Mouse (Mus musculus) heart, embryonic 16.5 days (tissue): ENCODE results near the gene Mrc2. TPM values are rescaled to one million over a fixed set of nuclear protein-coding genes. Genes with fewer than 3 reads are reported as not detected.
A peak's percentile ranks its signal among the peaks of the same experiment; 100 is the strongest.

Experiments
- ATAC-seq: fragments of 200-750 bp; cut with Nextera tagmentation; replicated peaks from 2 replicates; pipeline ENCODE4 v1.8.0; 2017; ENCODE audit warnings: moderate number of reproducible peaks; ENCODE audit not compliant: insufficient read depth, low FRiP score; ENCODE audit errors: extremely low read depth
- H3K27ac ChIP-seq: fragments of 300-500 bp; sonication (generic); 2 replicates; pipeline ENCODE4 v1.5.1; 2014; ENCODE audit warnings: mild to moderate bottlenecking, low read length, control low read depth, moderate library complexity
- H3K27me3 ChIP-seq: fragments of 300-500 bp; sonication (generic); 2 replicates; pipeline ENCODE4 v1.6.1; 2014; ENCODE audit warnings: low read length, mixed read lengths; ENCODE audit not compliant: control insufficient read depth, insufficient read depth
- H3K36me3 ChIP-seq: fragments of 300-500 bp; sonication (generic); 2 replicates; pipeline ENCODE4 v1.6.1; 2014; ENCODE audit not compliant: control insufficient read depth, insufficient read depth
- H3K4me1 ChIP-seq: fragments of 300-500 bp; sonication (generic); 2 replicates; pipeline ENCODE4 v1.6.1; 2014; ENCODE audit warnings: low read length, mixed read lengths; ENCODE audit not compliant: control insufficient read depth, insufficient read depth
- H3K4me2 ChIP-seq: fragments of 300-500 bp; sonication (generic); 2 replicates; pipeline ENCODE4 v1.6.1; 2014; ENCODE audit warnings: low read depth, mild to moderate bottlenecking, control low read depth, low read length
- H3K4me3 ChIP-seq: fragments of 300-500 bp; sonication (generic); 2 replicates; pipeline ENCODE4 v1.5.1; 2014; ENCODE audit warnings: mild to moderate bottlenecking, control low read depth, low read length
- H3K9ac ChIP-seq: fragments of 300-500 bp; sonication (generic); 2 replicates; pipeline ENCODE4 v1.6.1; 2014; ENCODE audit warnings: low read length, control low read depth
- H3K9me3 ChIP-seq: fragments of 300-500 bp; sonication (generic); replicated peaks from 2 replicates; pipeline ENCODE4 v1.6.1; 2016; ENCODE audit warnings: low read length; ENCODE audit not compliant: control insufficient read depth
- WGBS: fragments of 180-500 bp; shearing (Covaris S2); extraction: QIAGEN DNeasy Blood & Tissue Kit; methylation state at CpG from one replicate; pipeline ENCODE4 v1.1.7; 2014; 5-methylcytosine and 5-hydroxymethylcytosine counted together
- polyA plus RNA-seq: library from polyadenylated mRNA; unstranded; fragments of >200 nt; fragmentation: Nextera tagmentation; extraction: Ambion mirVana; gene quantifications from 2 replicates; pipeline ENCODE4 v1.2.1, GENCODE M21; 2015

The Mrc2 gene
- polyA plus RNA-seq, 1 experiment from 2014 or later, result 6.4 TPM

GRCm38 (mm10) chr11:105366051-105366450 is 73.6 kb downstream of the Mrc2 start:
- H3K4me3 ChIP-seq, result no peak overlapping the region
- peaks cover 30% of the 10 kb centered on the region for H3K4me1 ChIP-seq
- ATAC-seq, result 0 out of 2 replicates have a peak, but pooled peaks have one; percentile 25
- no peaks in the 10 kb centered on the region for H3K9me3 ChIP-seq
- 24% methylated on average over 3 of the region's 4 CpGs for WGBS
- peak overlapping the region; percentile 3; the same call in 1 of the 2 replicates for H3K27ac ChIP-seq
- H3K36me3 ChIP-seq, result no peaks in the 10 kb centered on the region
- H3K9ac ChIP-seq, result no peak overlapping the region
- no peaks in the 10 kb centered on the region for H3K27me3 ChIP-seq
- H3K4me2 ChIP-seq, result no peak overlapping the region

- Histone ChIP-seq H3K27ac (no peak overlapping the region), H3K9ac (no peak overlapping the region), H3K27me3 (no peaks in the 10 kb centered on the region), H3K4me3 (no peak overlapping the region), H3K4me1 (peaks cover 30% of the 10 kb centered on the region), H3K4me2 (no peak overlapping the region), H3K36me3 (no peaks in the 10 kb centered on the region), H3K9me3 (no peaks in the 10 kb centered on the region)
- ATAC-seq, result no peak
- 54% methylated on average over 3 of the region's 3 CpGs for WGBS
These were observed 74.7 kb downstream of the Mrc2 start for GRCm38 (mm10) chr11:105367163-105367562.

- H3K4me2 ChIP-seq, result no peak overlapping the region
- H3K4me3 ChIP-seq, result no peak overlapping the region
- H3K9ac ChIP-seq, result no peak overlapping the region
- WGBS, result 70% methylated on average over 5 of the region's 5 CpGs
- H3K4me1 ChIP-seq, result peaks cover 31% of the 10 kb centered on the region
- no peak for ATAC-seq
- no peaks in the 10 kb centered on the region for H3K9me3 ChIP-seq
- no peaks in the 10 kb centered on the region for H3K36me3 ChIP-seq
- no peak overlapping the region for H3K27ac ChIP-seq
- H3K27me3 ChIP-seq, result no peaks in the 10 kb centered on the region
These were observed 76.4 kb downstream of the Mrc2 start for GRCm38 (mm10) chr11:105368833-105369232.

GRCm38 (mm10) chr11:105369526-105370386 is 77.3 kb downstream of the Mrc2 start:
- no peaks in the 10 kb centered on the region for H3K27me3 ChIP-seq
- H3K27ac ChIP-seq, result no peak overlapping the region
- no peak overlapping the region for H3K9ac ChIP-seq
- WGBS, result 85% methylated on average over 13 of the region's 13 CpGs
- H3K4me2 ChIP-seq, result no peak overlapping the region
- no peak overlapping the region for H3K4me3 ChIP-seq
- no peaks in the 10 kb centered on the region for H3K9me3 ChIP-seq
- no peak for ATAC-seq
- H3K4me1 ChIP-seq, result peaks cover 29% of the 10 kb centered on the region
- H3K36me3 ChIP-seq, result no peaks in the 10 kb centered on the region

GRCm38 (mm10) chr11:105371818-105372217 is 79.4 kb downstream of the Mrc2 start:
- peaks cover 18% of the 10 kb centered on the region for H3K4me1 ChIP-seq
- 71% methylated on average over 9 of the region's 9 CpGs for whole genome bisulfite sequencing
- no peak for ATAC-seq

GRCm38 (mm10) chr11:105373881-105374280 is 81.4 kb downstream of the Mrc2 start:
- Histone ChIP-seq H3K36me3 (no peaks in the 10 kb centered on the region), H3K9ac (no peak overlapping the region), H3K4me3 (no peak overlapping the region), H3K4me2 (no peak overlapping the region), H3K4me1 (peaks cover 18% of the 10 kb centered on the region), H3K27me3 (no peaks in the 10 kb centered on the region), H3K9me3 (no peaks in the 10 kb centered on the region), H3K27ac (peak overlapping the region; percentile 69)
- 49% methylated on average over 8 of the region's 8 CpGs for WGBS
- no peak for ATAC-seq

More at GRCm38 (mm10) chr11:105371818-105372217, 79.4 kb downstream of the Mrc2 start:
- Histone ChIP-seq H3K27me3 (no peaks in the 10 kb centered on the region), H3K36me3 (no peaks in the 10 kb centered on the region), H3K4me3 (no peak overlapping the region), H3K9me3 (no peaks in the 10 kb centered on the region), H3K9ac (no peak overlapping the region), H3K27ac (no peak overlapping the region), H3K4me2 (no peak overlapping the region)

GRCm38 (mm10) chr11:105374526-105375175 is 82.2 kb downstream of the Mrc2 start:
- Histone ChIP-seq H3K4me3 (no peak overlapping the region), H3K9me3 (no peaks in the 10 kb centered on the region), H3K4me2 (no peak overlapping the region), H3K27ac (peak overlapping the region; percentile 69), H3K4me1 (peaks cover 18% of the 10 kb centered on the region), H3K9ac (no peak overlapping the region; the same call in 1 of the 2 replicates), H3K36me3 (no peaks in the 10 kb centered on the region), H3K27me3 (no peaks in the 10 kb centered on the region)
- peak; percentile 47; the same call in 1 of the 2 replicates for ATAC-seq
- WGBS, result 44% methylated on average over 10 of the region's 10 CpGs

- WGBS, result 90% methylated on average over 1 of the region's 1 CpGs
- no peak overlapping the region for H3K27ac ChIP-seq
These were observed 83.4 kb downstream of the Mrc2 start for GRCm38 (mm10) chr11:105375821-105376235.

GRCm38 (mm10) chr11:105385266-105385665 is 92.8 kb downstream of the Mrc2 start:
- no peak overlapping the region for H3K4me2 ChIP-seq
- H3K36me3 ChIP-seq, result no peaks in the 10 kb centered on the region
- H3K9me3 ChIP-seq, result peaks cover 5% of the 10 kb centered on the region; the same call in 1 of the 2 replicates
- WGBS, result 84% methylated on average over 9 of the region's 9 CpGs
- H3K27ac ChIP-seq, result no peak overlapping the region
- H3K27me3 ChIP-seq, result no peaks in the 10 kb centered on the region
- H3K4me1 ChIP-seq, result no peaks in the 10 kb centered on the region
- no peak overlapping the region for H3K9ac ChIP-seq
- ATAC-seq, result no peak
- H3K4me3 ChIP-seq, result no peak overlapping the region

More at GRCm38 (mm10) chr11:105375821-105376235, 83.4 kb downstream of the Mrc2 start:
- Histone ChIP-seq H3K4me2 (no peak overlapping the region), H3K4me1 (peaks cover 18% of the 10 kb centered on the region), H3K36me3 (no peaks in the 10 kb centered on the region), H3K27me3 (no peaks in the 10 kb centered on the region), H3K4me3 (no peak overlapping the region), H3K9ac (no peak overlapping the region), H3K9me3 (no peaks in the 10 kb centered on the region)
- ATAC-seq, result no peak
